Mouse (Mus musculus): ENCODE measurements at regions not wholly inside any gene's neighbourhood (a gene's known extent, or its start where the extent isn't known, plus 50 kb on each side); places are given as distances from the start of the nearest gene placed in this dataset.

GRCm38 (mm10) chr3:147967866-147968265, 1022.5 kb downstream of the Adgrl2 start:
- TF ChIP-seq USF1 (IDR thresholded peaks at IDR 0.05; ENCODE audit: low read depth) (no peak), CTCF (IDR thresholded peaks at IDR 0.05; ENCODE audit: control insufficient read depth, insufficient read depth, insufficient read length) (no peak), MAX (IDR thresholded peaks at IDR 0.05) (no peak)
